Mouse (Mus musculus) kidney, adult 2 months (tissue): ENCODE results near the gene Zfp57.

Source experiments
- CTCF ChIP-seq: fragments of 200-500 bp; conservative IDR thresholded peaks from 2 replicates; pipeline ENCODE4 v1.5.1; 2011; ENCODE audit warnings: low read depth, mild to moderate bottlenecking, control low read depth, low read length, moderate library complexity, mixed read lengths; ENCODE audit not compliant: insufficient read depth, insufficient read length
- POLR2A ChIP-seq: fragments of 200-500 bp; IDR thresholded peaks from one replicate; pipeline ENCODE4 v1.6.1; 2011; ENCODE audit warnings: low read depth, low read length, control low read depth

- TF ChIP-seq POLR2A (no peak), CTCF (no peak)
These were observed 49.9 kb downstream of the Zfp57 start for GRCm38 (mm10) chr17:37050876-37051275.
